ENCODE assay signal across 1 mouse cellular context in the genomic region with DNA sequence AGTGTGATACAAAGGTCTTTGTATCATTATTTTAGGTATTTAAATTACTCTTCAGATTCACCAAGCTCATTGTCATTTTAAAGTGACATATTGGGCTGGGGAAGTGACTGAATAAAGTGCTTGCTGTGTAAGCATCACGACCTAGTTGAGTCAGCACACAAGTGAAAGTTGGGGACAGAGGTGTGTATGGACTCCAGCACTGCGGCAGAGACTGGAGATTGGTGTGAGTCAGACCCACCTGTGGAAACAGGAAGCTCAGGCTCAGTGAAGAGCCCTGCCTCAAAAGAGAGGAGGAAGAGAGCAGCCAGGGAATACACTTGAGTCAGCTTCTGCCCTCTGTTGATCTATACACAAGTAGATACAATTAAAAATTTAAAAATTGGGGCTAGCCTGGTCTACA.
TF ChIP-seq lines count a peak whose summit lies in the region.

No protein-coding gene starts in this region.

TF ChIP-seq in CH12.LX, 34 proteins besides CTCF, POLR2A, EP300 and RAD21:
- TF ChIP-seq PAX5 (IDR thresholded peaks at IDR 0.05; ENCODE audit: low read length) (no peak), JUN (IDR thresholded peaks at IDR 0.05; ENCODE audit: insufficient read depth, low read depth, low read length) (peak; percentile 47; the same call in 1 of the 2 replicates), BHLHE40 (IDR thresholded peaks at IDR 0.05; ENCODE audit: low read depth, low read length) (peak; percentile 49; the same call in 1 of the 2 replicates), ETS1 (conservative IDR thresholded peaks at IDR 0.05; ENCODE audit: low read depth, low read length) (peak; percentile 79), GABPA (IDR thresholded peaks at IDR 0.05; ENCODE audit: insufficient replicate concordance, low read depth, low read length) (no peak), RCOR1 (conservative IDR thresholded peaks at IDR 0.05; ENCODE audit: low read depth, low read length) (no peak), MYC (IDR thresholded peaks at IDR 0.05; ENCODE audit: low read depth, low read length) (peak; percentile 66; the same call in 1 of the 2 replicates), MAZ (IDR thresholded peaks at IDR 0.05; ENCODE audit: low read depth, low read length) (no peak), IRF4 (IDR thresholded peaks at IDR 0.05; ENCODE audit: low read depth, low read length) (peak; percentile 72), TCF12 (IDR thresholded peaks at IDR 0.05; ENCODE audit: low read depth, low read length) (peak; percentile 31; the same call in 1 of the 2 replicates), MAFK (IDR thresholded peaks at IDR 0.05; ENCODE audit: insufficient replicate concordance, low read length) (peak; percentile 78; the same call in 1 of the 2 replicates), USF2 (conservative IDR thresholded peaks at IDR 0.05; ENCODE audit: low read depth, low read length) (no peak), JUND (conservative IDR thresholded peaks at IDR 0.05; ENCODE audit: low read depth, low read length) (peak; percentile 45; the same call in 1 of the 2 replicates), CHD1 (IDR thresholded peaks at IDR 0.05; ENCODE audit: low read depth, low read length) (no peak), ELF1 (IDR thresholded peaks at IDR 0.05; ENCODE audit: low read depth, low read length) (peak; percentile 51; the same call in 1 of the 2 replicates)
